Mouse (Mus musculus) neural tube, embryonic 14.5 days (tissue): ENCODE results near the gene Gm21887. TPM values are rescaled to one million over a fixed set of nuclear protein-coding genes. Genes with fewer than 3 reads are reported as not detected.
A peak's percentile ranks its signal among the peaks of the same experiment; 100 is the strongest.
"Not testable (repeated sequence)": the region's sequence is repeated elsewhere in the genome, so short reads cannot be mapped to it uniquely, and the experiment has no call there.

Experiments
- ATAC-seq: fragments of 200-750 bp; cut with Nextera tagmentation; 2 replicates; pipeline ENCODE4 v1.8.0; 2017; ENCODE audit warnings: low read depth, mild to moderate bottlenecking, moderate TSS enrichment, moderate library complexity
- H3K27ac ChIP-seq: fragments of 300-500 bp; sonication (generic); 2 replicates; pipeline ENCODE4 v1.5.1; 2014; ENCODE audit warnings: low read depth, mild to moderate bottlenecking, control low read depth, low read length, moderate library complexity, mixed read lengths
- H3K27me3 ChIP-seq: fragments of 300-500 bp; sonication (generic); 2 replicates; pipeline ENCODE4 v1.6.1; 2014; ENCODE audit warnings: low read length; ENCODE audit not compliant: control insufficient read depth, insufficient read depth
- H3K36me3 ChIP-seq: fragments of 300-500 bp; sonication (generic); 2 replicates; pipeline ENCODE4 v1.6.1; 2014; ENCODE audit warnings: low read length, mixed read lengths; ENCODE audit not compliant: control insufficient read depth, insufficient read depth
- H3K4me1 ChIP-seq: fragments of 300-500 bp; sonication (generic); 2 replicates; pipeline ENCODE4 v1.6.1; 2014; ENCODE audit warnings: low read length; ENCODE audit not compliant: control insufficient read depth, insufficient read depth
- H3K4me2 ChIP-seq: fragments of 300-500 bp; sonication (generic); 2 replicates; pipeline ENCODE4 v1.6.1; 2014; ENCODE audit warnings: mild to moderate bottlenecking, low read depth, low read length, control low read depth
- H3K4me3 ChIP-seq: fragments of 300-500 bp; sonication (generic); 2 replicates; pipeline ENCODE4 v1.5.1; 2014; ENCODE audit warnings: low read depth, low read length, control low read depth, mixed read lengths
- H3K9ac ChIP-seq: fragments of 300-500 bp; sonication (generic); replicated peaks from 2 replicates; pipeline ENCODE4 v1.6.1; 2014; ENCODE audit warnings: low read depth, mild to moderate bottlenecking, control low read depth, low read length, mixed read lengths
- H3K9me3 ChIP-seq: fragments of 300-500 bp; sonication (generic); 2 replicates; pipeline ENCODE4 v1.6.1; 2016; ENCODE audit warnings: low read length; ENCODE audit not compliant: control insufficient read depth
- WGBS: fragments of 180-500 bp; shearing (Covaris S2); extraction: QIAGEN DNeasy Blood & Tissue Kit; methylation state at CpG from one replicate; pipeline ENCODE4 v1.1.7; 2014; 5-methylcytosine and 5-hydroxymethylcytosine counted together
- polyA plus RNA-seq: library from polyadenylated mRNA; unstranded; fragments of >200 nt; fragmentation: Nextera tagmentation; extraction: Ambion mirVana; gene quantifications from 2 replicates; pipeline ENCODE4 v1.2.1, GENCODE M21; 2014

Gene Gm21887
- polyA plus RNA-seq, 1 experiment from 2014 or later = 359 TPM

DNA sequence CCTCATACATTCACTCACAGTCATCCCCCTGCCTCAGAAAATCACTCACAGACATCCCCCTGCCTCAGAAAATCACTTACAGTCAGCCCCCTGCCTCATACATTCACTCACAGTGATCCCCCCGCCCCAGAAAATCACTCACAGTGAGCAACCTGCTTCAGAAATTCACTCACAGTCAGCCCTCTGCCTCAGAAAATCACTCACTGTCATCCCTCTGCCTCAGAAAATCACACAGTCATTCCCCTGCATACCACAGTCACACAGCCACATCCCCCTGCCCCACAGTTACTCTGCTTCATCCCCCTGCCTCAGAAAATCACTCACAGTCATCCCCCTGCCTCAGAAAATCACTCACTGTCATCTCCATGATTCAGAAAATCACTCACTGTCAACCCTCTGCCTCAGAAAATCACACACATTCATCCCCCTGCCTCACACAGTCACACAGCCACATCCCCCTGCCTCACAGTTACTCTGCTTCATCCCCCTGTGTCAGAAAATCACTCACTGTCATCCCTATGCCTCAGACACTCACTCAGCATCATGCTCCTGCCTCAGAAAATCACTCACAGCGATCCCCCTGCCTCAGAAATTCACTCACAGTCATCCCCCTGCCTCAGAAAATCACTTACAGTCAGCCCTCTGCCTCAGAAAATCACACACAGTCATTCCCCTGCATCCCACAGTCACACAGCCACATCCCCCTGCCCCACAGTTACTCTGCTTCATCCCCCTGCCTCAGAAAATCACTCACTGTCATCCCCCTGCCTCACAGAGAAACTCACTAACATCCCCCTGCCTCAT lies 1.9 kb upstream of the Gm21887 start:
- not testable (repeated sequence) for H3K4me2 ChIP-seq, H3K27me3 ChIP-seq, H3K4me3 ChIP-seq, H3K27ac ChIP-seq, H3K4me1 ChIP-seq, ATAC-seq, H3K9ac ChIP-seq, H3K36me3 ChIP-seq
- WGBS = 53% methylated on average over 2 of the region's 2 CpGs
- peaks cover 21% of the 10 kb centered on the region for H3K9me3 ChIP-seq

DNA sequence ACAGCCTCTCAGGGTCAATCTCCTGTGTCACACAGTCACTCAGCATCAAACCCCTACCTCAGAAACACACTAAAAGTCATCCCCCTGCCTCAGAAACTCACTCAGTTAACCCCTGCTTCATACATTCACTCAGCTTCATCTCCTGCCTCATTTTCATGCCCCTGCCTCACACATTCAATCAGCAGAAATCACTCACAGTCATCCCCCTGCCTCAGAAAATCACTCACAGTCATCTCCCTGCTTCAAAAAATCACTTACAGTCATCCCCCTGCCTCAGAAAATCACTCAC lies 1.3 kb upstream of the Gm21887 start:
- H3K4me2 ChIP-seq, H3K27ac ChIP-seq, H3K9ac ChIP-seq, H3K4me3 ChIP-seq, H3K36me3 ChIP-seq, H3K4me1 ChIP-seq, ATAC-seq, H3K27me3 ChIP-seq: not testable (repeated sequence)
- peaks cover 21% of the 10 kb centered on the region for H3K9me3 ChIP-seq

DNA sequence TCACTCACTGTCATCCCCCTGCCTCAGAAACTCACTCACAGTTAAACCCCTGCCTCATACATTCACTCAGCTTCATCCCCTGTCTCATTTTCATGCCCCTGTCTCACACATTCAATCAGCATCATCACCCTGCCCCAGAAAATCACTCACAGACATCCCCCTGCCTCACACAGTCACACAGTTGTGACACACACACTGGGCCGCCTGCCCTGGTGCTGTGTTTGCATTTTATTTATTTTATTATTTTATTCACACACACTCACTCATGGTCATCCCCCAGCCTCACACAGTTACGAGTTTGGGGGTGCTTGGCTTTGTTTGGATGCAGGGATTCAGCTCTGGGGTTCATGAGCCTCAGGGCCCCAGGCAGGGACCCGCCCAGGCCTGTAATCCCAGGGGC lies 875 bp upstream of the Gm21887 start:
- H3K27me3 ChIP-seq, H3K4me1 ChIP-seq, H3K36me3 ChIP-seq, ATAC-seq: not testable (repeated sequence)
- Histone ChIP-seq H3K9me3 (peaks cover 21% of the 10 kb centered on the region), H3K4me3 (peak overlapping the region; percentile 51), H3K9ac (peak overlapping the region; percentile 64; the same call in 1 of the 2 replicates), H3K27ac (peak overlapping the region; percentile 79), H3K4me2 (peak overlapping the region; percentile 29; the same call in 1 of the 2 replicates)
- 44% methylated on average over 3 of the region's 3 CpGs for WGBS

DNA sequence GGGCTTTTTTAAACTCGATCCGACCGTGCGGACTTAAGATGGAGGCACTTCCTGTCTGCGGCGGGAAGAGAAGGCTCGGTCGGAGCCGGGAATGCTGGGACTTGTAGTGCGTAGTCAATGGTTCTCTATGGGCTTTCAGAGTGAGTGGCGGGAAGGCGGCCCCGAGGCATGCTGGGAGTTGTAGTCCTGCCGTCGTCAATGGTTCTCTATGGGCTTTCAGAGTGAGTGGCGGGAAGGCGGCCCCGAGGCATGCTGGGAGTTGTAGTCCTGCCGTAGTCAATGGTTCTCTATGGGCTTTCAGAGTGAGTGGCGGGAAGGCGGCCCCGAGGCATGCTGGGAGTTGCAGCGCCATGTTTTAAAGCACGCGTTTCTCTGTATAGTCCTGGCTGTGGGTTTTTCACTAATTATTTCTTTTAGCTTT lies 352 bp downstream of the Gm21887 start:
- peak; percentile 97 for ATAC-seq
- H3K4me1 ChIP-seq = not testable (repeated sequence)
- WGBS = 56% methylated on average over 25 of the region's 25 CpGs

DNA sequence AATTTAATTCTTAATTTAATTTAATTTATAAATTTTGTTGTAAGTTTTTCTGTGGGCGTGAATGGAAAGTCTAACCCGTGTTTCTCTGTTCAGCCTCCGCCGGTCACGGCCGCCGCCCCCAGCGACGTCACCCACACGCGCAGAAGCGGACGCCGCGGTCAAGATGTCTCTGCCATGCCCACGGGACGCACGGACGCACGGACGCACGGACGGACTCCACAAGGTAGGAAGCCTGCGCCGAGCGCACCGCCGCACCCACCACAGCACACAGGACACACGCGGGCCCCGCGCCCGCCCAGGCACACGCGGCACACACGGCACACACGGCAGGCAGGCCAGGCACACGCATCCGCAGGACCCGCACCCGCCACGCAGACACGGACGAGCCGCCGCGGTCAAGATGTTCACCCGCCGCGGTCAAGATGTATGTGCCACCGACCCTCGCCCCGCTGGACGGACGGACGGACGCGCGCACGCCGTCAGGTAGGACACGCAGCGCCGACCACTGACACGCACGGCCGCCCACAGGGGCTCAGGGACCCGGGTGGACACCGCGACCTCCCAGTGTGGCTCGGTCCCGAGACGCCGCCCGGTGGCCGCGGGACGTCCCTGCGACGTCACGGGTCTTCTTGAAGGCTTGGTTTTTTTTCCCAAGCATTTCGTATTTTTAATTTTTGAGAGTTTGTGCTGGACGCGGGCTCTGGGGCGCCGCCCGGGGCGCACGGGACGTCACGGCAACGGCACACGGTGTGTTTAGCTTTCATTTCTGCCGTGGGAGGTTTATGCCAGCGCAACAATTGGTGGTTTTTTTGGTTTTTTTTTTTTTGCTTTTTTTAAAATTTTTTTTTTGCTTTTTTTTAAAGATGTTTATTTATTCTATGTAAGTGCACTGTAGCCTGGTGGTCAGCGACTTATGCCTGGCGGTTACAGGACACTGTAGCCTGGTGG lies 1.4 kb downstream of the Gm21887 start:
- ATAC-seq = peak; percentile 35
- not testable (repeated sequence) for H3K9ac ChIP-seq, H3K4me1 ChIP-seq, H3K27ac ChIP-seq, H3K4me2 ChIP-seq, H3K36me3 ChIP-seq, H3K27me3 ChIP-seq
- 88% methylated on average over 97 of the region's 97 CpGs for WGBS
- Histone ChIP-seq H3K4me3 (peak overlapping the region; percentile 1; the same call in 1 of the 2 replicates), H3K9me3 (peaks cover 21% of the 10 kb centered on the region)

More for the DNA sequence above, 352 bp downstream of the Gm21887 start:
- not testable (repeated sequence) for H3K27me3 ChIP-seq, H3K4me2 ChIP-seq, H3K36me3 ChIP-seq
- peak overlapping the region; percentile 64 for H3K9ac ChIP-seq
- peak overlapping the region; percentile 51 for H3K4me3 ChIP-seq
- peak overlapping the region; percentile 79 for H3K27ac ChIP-seq
- H3K9me3 ChIP-seq = peaks cover 21% of the 10 kb centered on the region

DNA sequence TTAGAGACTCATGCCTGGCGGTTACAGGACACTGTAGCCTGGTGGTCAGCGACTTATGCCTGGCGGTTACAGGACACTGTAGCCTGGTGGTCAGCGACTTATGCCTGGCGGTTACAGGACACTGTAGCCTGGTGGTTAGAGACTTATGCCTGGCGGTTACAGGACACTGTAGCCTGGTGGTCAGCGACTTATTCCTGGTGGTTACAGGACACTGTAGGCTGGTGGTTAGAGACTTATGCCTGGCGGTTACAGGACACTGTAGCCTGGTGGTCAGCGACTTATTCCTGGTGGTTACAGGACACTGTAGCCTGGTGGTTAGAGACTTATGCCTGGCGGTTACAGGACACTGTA lies 2.0 kb downstream of the Gm21887 start:
- H3K4me1 ChIP-seq, H3K9ac ChIP-seq, H3K4me2 ChIP-seq, H3K4me3 ChIP-seq, H3K36me3 ChIP-seq, H3K27me3 ChIP-seq, H3K27ac ChIP-seq, ATAC-seq: not testable (repeated sequence)
- 93% methylated on average over 9 of the region's 10 CpGs for WGBS
- H3K9me3 ChIP-seq = peaks cover 21% of the 10 kb centered on the region

DNA sequence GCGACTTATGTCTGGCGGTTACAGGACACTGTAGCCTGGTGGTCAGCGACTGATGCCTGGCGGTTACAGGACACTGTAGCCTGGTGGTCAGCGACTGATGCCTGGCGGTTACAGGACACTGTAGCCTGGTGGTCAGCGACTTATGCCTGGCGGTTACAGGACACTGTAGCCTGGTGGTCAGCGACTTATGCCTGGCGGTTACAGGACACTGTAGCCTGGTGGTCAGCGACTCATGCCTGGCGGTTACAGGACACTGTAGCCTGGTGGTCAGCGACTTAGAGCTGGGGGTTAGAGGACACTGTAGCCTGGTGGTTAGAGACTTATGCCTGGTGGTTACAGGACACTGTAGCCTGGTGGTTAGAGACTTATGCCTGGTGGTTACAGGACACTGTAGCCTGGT lies 4.0 kb downstream of the Gm21887 start:
- not testable (repeated sequence) for H3K27me3 ChIP-seq, H3K4me2 ChIP-seq, H3K4me3 ChIP-seq, H3K4me1 ChIP-seq, H3K27ac ChIP-seq, H3K9ac ChIP-seq, ATAC-seq
- Histone ChIP-seq H3K9me3 (peaks cover 24% of the 10 kb centered on the region), H3K36me3 (peaks cover 14% of the 10 kb centered on the region)
- WGBS = 83% methylated on average over 13 of the region's 13 CpGs

DNA sequence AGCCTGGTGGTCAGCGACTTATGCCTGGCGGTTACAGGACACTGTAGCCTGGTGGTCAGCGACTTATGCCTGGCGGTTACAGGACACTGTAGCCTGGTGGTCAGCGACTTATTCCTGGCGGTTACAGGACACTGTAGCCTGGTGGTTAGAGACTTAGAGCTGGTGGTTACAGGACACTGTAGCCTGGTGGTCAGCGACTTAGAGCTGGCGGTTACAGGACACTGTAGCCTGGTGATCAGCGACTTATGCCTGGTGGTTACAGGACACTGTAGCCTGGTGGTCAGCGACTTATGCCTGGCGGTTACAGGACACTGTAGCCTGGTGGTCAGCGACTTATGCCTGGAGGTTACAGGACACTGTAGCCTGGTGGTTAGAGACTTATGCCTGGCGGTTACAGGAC lies 4.6 kb downstream of the Gm21887 start:
- ATAC-seq, H3K4me2 ChIP-seq, H3K9ac ChIP-seq, H3K4me3 ChIP-seq, H3K4me1 ChIP-seq, H3K27ac ChIP-seq, H3K27me3 ChIP-seq: not testable (repeated sequence)
- Histone ChIP-seq H3K36me3 (peaks cover 20% of the 10 kb centered on the region), H3K9me3 (peaks cover 28% of the 10 kb centered on the region)
- 96% methylated on average over 12 of the region's 13 CpGs for WGBS

DNA sequence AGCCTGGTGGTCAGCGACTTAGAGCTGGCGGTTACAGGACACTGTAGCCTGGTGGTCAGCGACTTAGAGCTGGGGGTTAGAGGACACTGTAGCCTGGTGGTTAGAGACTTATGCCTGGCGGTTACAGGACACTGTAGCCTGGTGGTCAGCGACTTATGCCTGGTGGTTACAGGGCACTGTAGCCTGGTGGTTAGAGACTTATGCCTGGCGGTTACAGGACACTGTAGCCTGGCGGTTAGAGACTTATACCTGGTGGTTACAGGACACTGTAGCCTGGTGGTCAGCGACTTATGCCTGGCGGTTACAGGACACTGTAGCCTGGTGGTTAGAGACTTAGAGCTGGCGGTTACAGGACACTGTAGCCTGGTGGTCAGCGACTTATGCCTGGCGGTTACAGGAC lies 6.4 kb downstream of the Gm21887 start:
- not testable (repeated sequence) for H3K4me2 ChIP-seq, H3K4me3 ChIP-seq, H3K4me1 ChIP-seq, H3K27me3 ChIP-seq, H3K9ac ChIP-seq, ATAC-seq, H3K27ac ChIP-seq
- 95% methylated on average over 12 of the region's 12 CpGs for WGBS
- Histone ChIP-seq H3K36me3 (peaks cover 28% of the 10 kb centered on the region), H3K9me3 (peaks cover 24% of the 10 kb centered on the region)
